8 mouse cellular contexts compared by ENCODE assay signal in the genomic region with DNA sequence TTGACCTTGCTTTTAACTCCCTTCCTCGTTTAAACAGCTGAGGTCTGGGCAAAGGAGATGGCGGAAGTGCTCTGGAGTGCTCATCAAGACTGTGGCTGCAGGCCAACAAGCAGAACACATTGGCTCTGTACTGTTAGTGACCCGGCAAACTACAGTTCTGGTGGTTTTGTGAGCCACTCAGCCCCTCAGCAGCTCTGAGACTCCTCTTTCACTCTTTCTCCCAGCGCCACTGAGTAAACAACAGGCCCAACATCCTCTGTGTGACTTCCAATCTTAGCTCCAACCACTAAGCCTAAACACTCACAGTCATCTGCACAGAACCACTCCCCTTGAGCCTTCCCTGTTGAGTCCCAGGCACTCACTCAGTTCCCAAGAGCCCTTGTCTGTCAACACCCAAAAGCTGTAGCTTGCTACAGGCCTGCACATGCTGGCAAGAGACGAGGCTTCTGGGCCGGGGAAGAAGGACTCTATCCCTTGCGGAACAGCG. TPM values are rescaled to one million over a fixed set of nuclear protein-coding genes. Genes with fewer than 3 reads are reported as not detected.
DNase-seq lines count a peak whose midpoint lies in the region; ATAC-seq lines count a peak whose summit lies in the region.

No protein-coding gene starts in this region.

- H3K4me3 ChIP-seq in intestine, embryonic 16.5 days (ENCODE audit: low read length) = no peak overlapping the region
- H3K4me3 ChIP-seq in lung, embryonic 16.5 days (ENCODE audit: low read length) = no peak overlapping the region

- WGBS in intestine, embryonic 16.5 days = 38% methylated on average over 8 of the region's 8 CpGs
- 7% methylated on average over 8 of the region's 8 CpGs for WGBS in lung, embryonic 16.5 days

- no peaks in the 10 kb centered on the region for H3K27me3 ChIP-seq in intestine, embryonic 16.5 days (replicated peaks; ENCODE audit: control insufficient read depth, insufficient read depth, low read length)
- H3K27me3 ChIP-seq in lung, embryonic 16.5 days (ENCODE audit: control insufficient read depth, insufficient read depth, low read depth, low read length) = no peaks in the 10 kb centered on the region

- H3K9ac ChIP-seq in intestine, embryonic 16.5 days (ENCODE audit: low read depth, low read length) = no peak overlapping the region
- H3K9ac ChIP-seq in lung, embryonic 16.5 days (ENCODE audit: low read length) = no peak overlapping the region

- peaks cover 7% of the 10 kb centered on the region; the same call in 1 of the 2 replicates for H3K4me1 ChIP-seq in intestine, embryonic 16.5 days (ENCODE audit: control insufficient read depth, insufficient read depth, low read length)
- peaks cover 21% of the 10 kb centered on the region for H3K4me1 ChIP-seq in lung, embryonic 16.5 days (replicated peaks; ENCODE audit: control insufficient read depth, insufficient read depth, low read length)

- H3K27ac ChIP-seq in intestine, embryonic 16.5 days (ENCODE audit: low read length) = peak overlapping the region; percentile 11; the same call in 1 of the 2 replicates
- peak overlapping the region; percentile 88 for H3K27ac ChIP-seq in lung, embryonic 16.5 days (ENCODE audit: low read length)

- no peaks in the 10 kb centered on the region for H3K36me3 ChIP-seq in intestine, embryonic 16.5 days (ENCODE audit: control insufficient read depth, insufficient read depth, low read length)
- H3K36me3 ChIP-seq in lung, embryonic 16.5 days (ENCODE audit: control insufficient read depth, insufficient read depth, low read length) = no peaks in the 10 kb centered on the region

- no peaks in the 10 kb centered on the region for H3K9me3 ChIP-seq in intestine, embryonic 16.5 days (ENCODE audit: control insufficient read depth, low read length)
- no peaks in the 10 kb centered on the region for H3K9me3 ChIP-seq in lung, embryonic 16.5 days (ENCODE audit: control insufficient read depth, low read length)

- peak; percentile 12 to 35 for DNase-seq in cerebellum, postnatal 14 days
- DNase-seq in cerebellum, adult 11 months = no peak
- peak; percentile 36 for DNase-seq in adrenal gland, adult 2 months
- peak; percentile 77 to 89 for DNase-seq in heart, adult 18-20 months
- DNase-seq in thymus, adult 18-20 months = no peak
- no peak for DNase-seq in thymus, postnatal 0 days (ENCODE audit: low spot score)

- H3K4me2 ChIP-seq in intestine, embryonic 16.5 days (ENCODE audit: low read depth, low read length) = no peak overlapping the region
- H3K4me2 ChIP-seq in lung, embryonic 16.5 days (ENCODE audit: low read depth, low read length) = no peak overlapping the region

- peak; percentile 75 for ATAC-seq in intestine, embryonic 16.5 days
- ATAC-seq in lung, embryonic 16.5 days (ENCODE audit: low read depth) = peak; percentile 97

RNA-seq across cellular contexts. Expression of gene Ptpn13, which starts 37.4 kb away (rescaled TPM):
- total RNA-seq in adrenal gland, adult 2 months (2021) = 10 to 100 TPM; 21.4 to 32.8 TPM
- polyA plus RNA-seq in adrenal gland, adult 2 months (2012; rRNA removed) = 3.6 and 4.7 TPM in 2 replicates
- total RNA-seq in heart, adult 18-20 months (2021) = 1 to 10 TPM; 4.8 to 6.2 TPM
- polyA plus RNA-seq in intestine, embryonic 16.5 days (2015; fragmentation: Nextera tagmentation; extraction: Ambion mirVana) = 3.1 and 3.2 TPM in 2 replicates
- polyA plus RNA-seq in lung, embryonic 16.5 days (2015; fragmentation: Nextera tagmentation; extraction: Ambion mirVana) = 14.9 and 15.4 TPM in 2 replicates
- polyA plus RNA-seq in thymus, postnatal 0 days (2015; fragmentation: Nextera tagmentation; extraction: Ambion mirVana) = 4.7 and 5.6 TPM in 2 replicates

Comparison
In these comparisons a context has a peak if more than half of its experiments do, and no peak if none do; other contexts are left out.
1. DNase-seq: peak in cerebellum, postnatal 14 days (2 of 2), adrenal gland, adult 2 months (single experiment) and heart, adult 18-20 months (2 of 2); none in cerebellum, adult 11 months (single experiment), thymus, adult 18-20 months (0 of 2) and thymus, postnatal 0 days (single experiment).